Mouse (Mus musculus) lung, postnatal 0 days (tissue): ENCODE data around the gene Tiparp.

ENCODE experiments used
- CTCF ChIP-seq: IDR thresholded peaks from 2 replicates; pipeline ENCODE4 v1.5.1; 2016; ENCODE audit warnings: antibody characterized with exemption, mild to moderate bottlenecking
- EP300 ChIP-seq: IDR thresholded peaks from 2 replicates; pipeline ENCODE4 v1.6.1; 2016; ENCODE audit warnings: antibody characterized with exemption, mild to moderate bottlenecking, control low read depth

DNA sequence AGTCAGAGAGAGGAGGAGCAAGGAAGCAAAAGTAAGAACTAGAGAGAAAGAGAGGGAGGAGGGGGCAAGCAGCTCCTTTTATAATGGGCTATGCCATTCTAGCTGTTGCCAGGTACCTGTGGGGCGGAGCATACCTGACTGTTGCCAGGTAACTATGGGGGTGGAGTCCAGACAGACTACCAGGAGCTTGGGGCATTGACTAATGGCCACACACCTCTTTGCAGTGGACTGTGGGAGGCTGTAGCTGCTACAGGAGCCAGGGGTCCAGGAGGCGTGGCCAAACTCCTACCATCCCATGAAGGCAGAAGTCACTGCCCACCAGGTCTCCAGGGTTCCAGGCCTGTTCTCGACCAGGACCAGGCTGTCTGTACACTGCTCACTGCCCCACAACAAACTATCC is 49.4 kb downstream of the Tiparp start:
- TF ChIP-seq EP300 (no peak), CTCF (no peak)
